Mouse (Mus musculus) R1 (cell line): ENCODE measurements at regions not wholly inside any gene's neighbourhood (a gene's known extent, or its start where the extent isn't known, plus 50 kb on each side); places are given as distances from the start of the nearest gene placed in this dataset.

Experiments
- DNase-seq: peaks from one replicate; pipeline ENCODE4 v3.0.0-alpha.2; 2018; ENCODE audit warnings: low read depth, low spot score

DNA sequence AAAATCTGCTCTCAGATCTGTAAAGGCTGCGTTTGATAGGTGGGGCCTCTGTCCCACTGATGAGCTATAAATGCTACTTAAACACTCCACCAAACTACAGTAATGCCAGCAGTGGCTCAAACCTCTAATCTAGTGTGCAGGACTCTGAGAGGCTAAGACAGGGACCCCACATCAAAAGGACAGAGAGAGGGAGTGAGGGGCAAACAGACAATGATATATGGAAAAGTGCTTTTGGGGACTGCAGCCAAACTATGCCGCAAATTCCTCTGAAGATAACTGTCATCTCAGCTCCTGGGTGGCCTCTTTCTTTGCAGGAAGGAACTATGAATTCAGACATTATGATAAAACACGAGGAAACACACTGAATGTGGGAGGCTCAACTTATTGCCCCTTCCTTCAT, 138.9 kb upstream of the Ddit4l start:
- DNase-seq, result no peak

DNA sequence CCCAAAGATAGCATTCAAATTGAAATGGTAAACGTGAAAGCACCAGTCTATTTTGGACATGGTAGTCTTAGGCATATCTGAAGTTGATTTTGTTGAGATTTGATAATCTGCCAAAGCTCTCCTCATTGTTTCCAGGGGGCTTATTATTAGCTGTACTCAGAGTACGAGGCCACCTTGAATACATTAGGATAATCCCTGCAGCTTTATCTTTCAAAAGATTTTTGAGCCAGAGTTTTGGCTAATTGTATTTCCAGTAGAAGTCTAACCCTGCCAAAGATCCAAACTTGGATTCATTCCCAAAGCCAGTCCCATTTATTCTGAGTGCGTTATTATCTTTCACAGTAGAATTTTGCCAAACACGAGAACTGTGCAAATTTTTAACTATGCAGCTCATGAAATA, 138.4 kb upstream of the Ddit4l start:
- no peak for DNase-seq

DNA sequence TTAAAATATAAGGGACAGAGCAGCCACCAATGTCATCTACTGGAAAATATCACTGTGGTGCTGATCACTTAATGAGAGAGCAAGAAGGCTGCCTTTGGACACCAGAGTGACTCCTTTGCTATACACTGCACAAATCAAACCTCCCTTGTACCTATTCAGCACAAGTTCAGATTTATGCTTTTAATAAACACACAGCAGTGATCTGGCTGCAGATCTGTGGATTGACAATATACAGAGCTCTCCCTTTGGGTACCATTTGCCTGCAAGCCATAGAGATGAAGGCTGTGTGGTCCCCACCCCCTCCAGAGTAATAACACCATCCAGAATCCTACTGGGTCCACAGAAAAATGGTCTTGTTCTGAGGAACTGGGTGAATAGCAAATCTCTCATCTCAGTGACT, 131.8 kb upstream of the Ddit4l start:
- no peak for DNase-seq

DNA sequence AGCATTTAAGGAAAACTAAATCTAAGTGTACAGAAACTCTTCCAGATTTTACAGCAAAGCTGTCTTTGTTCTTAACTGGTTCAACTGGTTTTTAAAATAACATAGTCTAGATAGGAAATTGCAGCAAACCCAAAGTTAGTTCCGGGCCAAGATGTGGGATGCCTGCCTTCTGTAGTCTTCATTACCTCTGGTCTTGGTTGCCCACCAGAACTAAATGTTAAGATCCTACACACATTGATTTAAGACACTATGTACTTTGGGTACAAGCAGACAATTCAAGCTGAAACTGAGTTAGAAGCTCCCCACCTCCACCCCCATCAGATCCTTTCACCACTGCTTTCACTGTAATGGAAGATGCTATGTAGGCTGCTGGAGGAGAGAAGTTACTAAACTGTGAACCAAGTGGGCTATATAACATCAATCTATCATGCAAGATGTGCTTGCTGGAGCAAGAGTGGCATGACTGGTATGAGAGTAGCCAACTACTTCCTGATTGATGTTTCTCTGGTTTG, 129.8 kb upstream of the Ddit4l start:
- DNase-seq, result no peak

DNA sequence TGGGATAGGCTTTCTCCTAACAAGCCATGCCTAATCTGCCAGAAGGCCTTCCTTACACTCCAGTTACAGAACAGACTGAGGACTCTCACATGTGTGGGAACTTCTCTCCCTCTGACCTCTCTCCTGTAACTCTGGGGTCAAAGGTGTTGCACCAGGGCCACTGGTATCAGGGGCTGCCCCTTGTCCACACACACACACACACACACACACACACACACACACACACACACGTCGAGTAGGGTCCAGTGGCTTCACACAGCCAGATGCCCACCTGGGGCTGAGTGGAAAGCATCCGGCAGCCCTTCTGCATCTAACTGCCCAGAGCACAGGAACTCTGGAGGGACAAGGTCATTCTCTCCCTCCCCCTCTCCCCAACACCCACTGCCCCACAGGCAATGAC, 123.1 kb upstream of the Ddit4l start:
- DNase-seq, result no peak

DNA sequence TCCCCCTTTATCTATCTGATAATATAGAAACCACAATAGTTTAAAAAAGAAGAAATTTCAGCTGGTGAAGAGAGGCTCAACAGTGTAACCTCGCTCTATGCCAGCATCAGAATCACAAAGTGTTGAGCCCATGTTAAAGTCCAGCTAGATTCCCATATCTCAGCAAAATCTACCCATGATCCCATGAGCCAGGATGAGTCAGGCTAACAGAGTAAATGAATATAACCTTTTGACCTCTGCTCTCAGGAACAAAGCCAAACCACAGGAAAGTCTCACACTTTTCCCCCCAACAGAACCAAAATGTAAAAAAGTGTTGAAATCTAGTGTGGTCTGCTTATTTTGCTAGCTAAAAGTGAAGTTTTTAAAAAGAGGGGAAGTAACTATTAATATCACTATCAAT, 110.1 kb upstream of the Ddit4l start:
- no peak for DNase-seq

DNA sequence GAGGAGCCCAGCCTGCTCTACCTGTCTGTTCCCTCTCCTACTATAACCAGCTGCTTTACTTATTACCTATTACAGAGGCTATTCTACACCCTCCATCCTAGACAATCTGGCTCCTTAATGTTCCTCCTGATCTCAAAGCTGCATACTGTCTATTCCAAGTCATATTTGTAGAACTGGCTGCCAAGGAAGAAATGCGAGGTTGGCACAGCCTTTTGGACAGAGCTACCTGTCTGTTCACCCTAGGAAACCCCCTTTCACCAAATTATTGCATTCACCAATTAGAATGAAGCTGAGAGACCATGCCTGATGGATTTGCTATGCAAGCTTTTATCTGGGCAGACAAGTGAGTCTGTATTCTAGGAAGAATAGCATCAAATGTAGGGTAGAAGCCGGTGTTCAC, 109.0 kb upstream of the Ddit4l start:
- DNase-seq, result no peak

DNA sequence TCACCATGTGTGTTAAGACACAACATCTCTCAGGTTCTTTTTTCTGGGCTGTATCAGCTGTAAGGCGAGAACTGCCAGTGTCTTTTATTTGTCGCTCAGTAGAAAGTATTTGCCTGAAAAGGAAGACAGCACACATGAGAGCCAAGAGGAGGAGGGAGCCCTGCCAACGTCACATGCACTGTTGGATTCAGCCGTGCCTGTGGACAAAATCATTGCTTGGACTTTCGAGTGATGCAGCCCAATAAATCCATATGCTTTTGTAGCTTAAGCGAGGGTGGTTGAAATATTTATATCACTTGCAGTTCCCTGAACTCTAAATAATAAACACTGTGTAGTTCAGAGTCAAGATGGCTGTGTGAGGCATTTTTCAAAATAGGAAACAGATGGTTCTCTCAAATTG, 108.4 kb upstream of the Ddit4l start:
- no peak for DNase-seq

DNA sequence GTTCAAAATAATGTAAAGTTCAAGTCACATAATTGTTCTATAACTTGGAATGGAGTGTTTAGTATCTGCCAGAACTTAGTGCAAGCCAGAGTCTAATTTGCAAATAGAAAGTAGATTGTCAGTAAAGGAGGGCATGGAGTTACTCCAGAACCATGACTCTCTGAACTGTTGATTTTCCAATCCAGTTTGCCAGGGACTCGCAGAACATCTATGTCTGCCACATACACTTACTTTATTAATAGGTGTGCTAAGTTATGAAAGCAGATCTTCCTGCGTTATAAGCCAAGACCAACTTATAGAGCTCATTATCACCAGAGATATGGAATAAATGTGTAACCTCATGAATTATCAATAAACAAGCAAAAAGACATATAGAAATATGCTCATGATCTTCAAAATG, 107.2 kb upstream of the Ddit4l start:
- no peak for DNase-seq

DNA sequence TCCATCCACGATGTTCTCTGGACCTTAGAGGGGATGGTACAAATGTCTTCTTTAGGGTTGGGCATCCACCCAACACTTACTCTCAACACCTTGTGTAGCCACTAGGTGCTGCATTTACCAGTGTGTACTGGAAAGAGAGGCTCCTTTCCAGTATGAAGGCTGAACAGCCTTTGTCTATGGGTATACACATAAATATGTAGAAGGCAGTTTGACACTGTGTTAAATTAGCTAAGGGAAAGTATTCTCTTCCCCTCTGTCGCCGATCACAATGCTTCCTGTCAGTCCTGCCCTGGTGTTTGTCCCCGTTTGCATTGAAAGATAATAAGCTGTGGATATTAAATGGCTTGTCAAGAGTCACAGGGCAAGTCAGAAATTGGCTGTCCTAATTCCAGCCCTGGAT, 104.0 kb upstream of the Ddit4l start:
- no peak for DNase-seq

DNA sequence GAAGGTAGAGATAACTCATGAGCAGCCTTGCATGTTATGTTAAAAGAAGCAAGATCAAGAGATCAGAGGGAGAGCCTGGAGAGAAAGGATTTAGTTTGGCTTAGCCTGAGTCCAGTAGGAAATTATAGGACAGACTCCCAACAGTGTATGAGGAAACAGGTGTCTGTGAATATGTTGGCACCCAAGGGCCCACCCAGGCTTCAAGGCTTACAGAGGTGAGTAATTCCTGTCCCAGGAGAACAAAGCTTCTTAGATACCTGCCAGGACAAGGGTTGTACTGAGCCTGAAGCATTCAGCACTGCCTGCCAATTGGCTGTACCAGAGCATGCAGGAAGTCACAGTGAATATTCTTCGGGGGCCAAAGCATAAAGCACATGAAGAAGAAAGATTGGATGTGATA, 101.2 kb upstream of the Ddit4l start:
- DNase-seq, result no peak

DNA sequence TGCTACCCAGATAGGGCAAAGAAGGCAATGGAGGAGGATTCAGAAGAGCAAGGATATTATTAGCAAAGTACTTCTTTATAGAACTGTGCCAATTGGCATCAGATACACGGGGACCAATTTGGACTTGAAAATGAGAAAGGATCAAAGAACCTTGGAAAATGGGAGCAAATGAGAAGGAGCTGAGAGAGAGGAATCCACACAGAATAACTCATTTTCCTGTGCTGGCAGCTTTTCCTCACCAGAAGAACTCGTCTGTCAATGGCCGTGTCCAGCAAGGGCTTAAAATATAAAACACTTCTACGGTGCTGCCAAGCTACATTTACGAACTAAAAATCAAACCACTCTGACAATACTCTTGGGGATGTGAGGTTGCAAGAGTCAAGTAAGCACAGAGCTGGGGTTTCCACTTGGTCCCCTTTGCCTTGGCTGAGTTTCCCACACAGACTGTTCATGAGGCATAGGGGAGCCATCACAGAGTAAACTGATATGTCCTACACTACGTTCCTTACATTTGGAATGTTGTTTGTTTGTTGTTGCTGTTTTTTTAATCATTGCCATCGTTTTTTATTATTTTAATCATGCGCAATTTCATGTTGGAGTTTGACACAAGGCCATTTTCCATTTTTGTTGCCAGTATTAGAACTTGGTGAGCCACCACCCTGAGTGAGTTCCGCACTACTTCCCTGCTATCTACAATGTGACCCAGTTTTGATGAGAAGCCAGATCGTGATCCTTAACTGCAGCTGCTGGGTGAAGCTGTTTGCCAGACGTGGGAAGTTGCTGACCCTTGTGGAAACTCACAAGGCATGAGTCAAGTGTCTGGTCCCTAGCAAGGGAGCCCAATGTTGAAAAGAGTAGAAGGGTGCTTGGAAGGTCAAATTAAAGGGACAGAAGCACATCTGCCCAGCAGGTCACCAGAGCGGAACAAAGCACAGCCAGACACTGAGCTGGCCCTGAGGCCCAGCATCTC, 95.5 kb upstream of the Ddit4l start:
- DNase-seq, result no peak

DNA sequence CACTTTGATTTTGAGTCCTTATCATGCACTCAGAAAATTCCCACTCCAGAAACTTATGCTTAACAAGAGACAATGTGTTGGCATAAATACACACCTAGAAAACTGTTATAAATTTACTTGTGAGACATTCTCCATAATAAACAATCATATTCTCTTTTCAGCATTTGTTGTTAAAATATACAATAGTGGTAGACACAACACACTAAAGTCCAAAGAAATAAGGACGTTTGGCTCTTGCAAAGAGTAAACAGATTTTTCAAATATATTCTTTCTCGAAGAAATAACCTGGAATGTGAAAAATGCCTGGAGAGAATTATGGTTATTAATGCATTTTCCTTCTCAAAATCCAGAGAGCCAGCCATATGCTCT, 91.8 kb upstream of the Ddit4l start:
- no peak for DNase-seq

DNA sequence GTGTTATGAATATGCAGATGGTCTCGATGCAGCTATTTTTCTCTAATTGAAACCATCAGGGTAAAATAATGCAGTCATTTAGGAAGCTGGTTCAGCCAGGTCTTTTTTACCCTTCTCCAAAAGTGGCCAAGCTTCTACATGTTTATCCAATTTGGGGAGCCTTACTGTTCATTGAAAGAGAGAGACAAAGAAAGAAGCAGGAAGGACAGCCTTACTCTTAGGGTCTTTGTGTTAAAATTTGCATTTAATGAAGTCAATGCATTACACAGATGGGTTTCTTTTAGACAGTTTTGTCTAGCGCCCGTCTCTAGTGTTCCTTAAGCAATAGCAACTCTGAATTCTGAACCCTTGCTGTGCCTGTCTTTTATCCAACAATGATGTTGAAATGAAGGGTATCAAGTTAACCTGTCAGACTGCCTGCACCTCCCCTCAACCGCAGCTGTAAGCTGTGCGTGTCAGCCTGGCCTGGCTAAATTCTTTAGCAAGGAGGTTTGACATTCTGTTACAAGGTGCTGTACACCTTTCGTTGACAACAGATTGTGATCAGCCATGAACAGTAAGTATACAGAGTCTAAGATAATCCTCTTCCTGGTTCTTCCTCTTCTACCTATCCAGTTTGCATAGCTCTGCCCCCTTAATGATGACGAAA, 91.3 kb upstream of the Ddit4l start:
- peak; percentile 55 for DNase-seq

DNA sequence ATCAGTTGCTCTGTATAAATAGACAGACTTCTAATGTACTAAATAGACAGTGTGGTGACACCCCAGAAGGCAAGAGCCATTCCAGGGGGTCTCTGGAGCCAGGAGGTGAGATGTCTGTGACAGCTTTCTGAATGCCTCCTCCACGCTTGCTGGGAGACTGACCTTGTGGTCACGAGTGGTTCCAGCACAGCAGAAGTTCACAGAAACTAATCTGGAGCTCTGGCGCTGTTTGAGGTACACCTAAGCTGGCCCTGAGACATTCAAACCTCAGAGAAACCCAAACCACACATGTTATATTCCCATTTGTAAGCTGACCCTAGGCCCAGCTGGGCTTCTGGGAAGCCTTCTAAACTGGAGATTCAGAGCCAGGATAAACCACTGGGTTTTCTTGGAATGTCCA, 79.7 kb upstream of the Ddit4l start:
- no peak for DNase-seq

DNA sequence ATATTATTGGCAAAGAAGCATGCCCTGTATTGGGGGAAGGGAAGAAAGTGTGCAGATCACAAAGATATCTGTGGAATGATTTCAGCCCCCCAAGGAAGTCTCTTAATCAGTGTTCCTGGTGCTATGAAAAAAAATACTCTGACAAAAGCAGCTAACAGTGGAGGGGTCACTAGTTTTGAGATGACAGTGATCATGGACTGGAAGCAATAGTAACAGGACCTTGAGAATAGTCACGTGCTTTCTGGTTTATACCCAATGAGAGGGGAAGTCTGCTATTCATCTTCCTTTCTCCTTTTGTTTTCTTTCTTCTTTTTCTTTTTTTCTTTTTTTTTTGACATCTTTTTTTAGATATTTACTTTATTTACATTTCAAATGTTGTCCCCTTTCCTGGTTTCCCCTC, 79.1 kb upstream of the Ddit4l start:
- DNase-seq, result no peak

DNA sequence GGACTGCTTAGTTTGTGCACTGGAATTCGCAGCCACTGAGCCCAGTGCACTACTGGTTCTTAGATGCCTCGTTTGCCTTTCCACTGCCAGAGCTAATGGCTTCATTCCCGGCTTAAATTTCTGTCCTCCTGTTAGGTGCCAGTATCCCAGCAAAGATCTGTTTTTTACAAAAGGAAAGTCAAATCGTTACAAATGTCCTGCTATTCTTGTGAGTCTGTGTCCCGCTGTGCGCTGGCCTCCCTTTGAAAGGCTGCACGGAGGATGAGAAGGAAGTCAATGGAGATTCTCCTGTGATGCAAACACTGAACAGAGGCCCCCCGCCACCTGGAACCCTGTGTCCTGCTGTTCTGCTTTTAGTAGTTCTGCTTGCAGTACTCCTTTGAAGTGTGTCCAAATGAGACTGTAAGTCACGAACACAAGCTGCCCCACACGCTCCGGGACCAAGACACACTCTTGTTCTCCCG, 74.0 kb upstream of the Ddit4l start:
- DNase-seq, result peak; percentile 92

DNA sequence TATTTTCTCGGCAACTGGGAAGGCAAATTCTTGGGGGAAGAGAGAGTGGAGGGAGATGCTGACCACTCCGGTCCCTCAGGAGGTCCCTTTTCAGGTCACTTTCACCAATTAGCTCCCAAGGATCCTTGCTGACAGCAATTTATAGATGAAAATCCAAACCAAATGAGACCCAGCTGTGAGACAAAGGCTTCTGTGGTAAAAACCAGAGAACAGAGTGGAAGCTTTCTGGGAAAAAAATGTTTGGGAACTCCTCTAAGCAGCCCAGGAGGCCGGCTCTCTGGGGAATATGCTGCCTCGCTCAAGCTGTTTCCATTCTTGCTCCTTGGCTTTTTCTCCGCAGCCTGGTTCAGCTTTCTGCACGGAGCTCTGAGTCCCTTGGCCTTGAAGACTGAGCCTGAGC, 73.5 kb upstream of the Ddit4l start:
- DNase-seq, result peak; percentile 11

DNA sequence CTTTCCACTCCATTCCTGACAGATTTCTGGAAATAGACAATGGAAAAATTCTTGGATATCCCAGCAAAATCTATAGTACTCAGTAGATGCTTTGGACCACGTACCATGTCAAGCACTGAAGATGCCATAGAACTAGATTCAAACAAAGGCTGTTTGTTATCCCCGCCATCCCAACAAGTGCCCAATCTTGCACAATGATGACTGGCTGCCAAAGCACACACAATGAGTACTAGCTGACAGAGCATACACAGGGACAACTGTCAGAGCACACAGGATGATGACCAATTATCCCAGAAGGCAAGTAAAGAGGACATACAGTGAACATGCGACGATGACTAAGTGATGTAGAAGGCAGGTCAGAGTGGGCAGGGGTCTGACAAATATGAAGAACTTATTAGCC, 70.7 kb upstream of the Ddit4l start:
- DNase-seq, result no peak

DNA sequence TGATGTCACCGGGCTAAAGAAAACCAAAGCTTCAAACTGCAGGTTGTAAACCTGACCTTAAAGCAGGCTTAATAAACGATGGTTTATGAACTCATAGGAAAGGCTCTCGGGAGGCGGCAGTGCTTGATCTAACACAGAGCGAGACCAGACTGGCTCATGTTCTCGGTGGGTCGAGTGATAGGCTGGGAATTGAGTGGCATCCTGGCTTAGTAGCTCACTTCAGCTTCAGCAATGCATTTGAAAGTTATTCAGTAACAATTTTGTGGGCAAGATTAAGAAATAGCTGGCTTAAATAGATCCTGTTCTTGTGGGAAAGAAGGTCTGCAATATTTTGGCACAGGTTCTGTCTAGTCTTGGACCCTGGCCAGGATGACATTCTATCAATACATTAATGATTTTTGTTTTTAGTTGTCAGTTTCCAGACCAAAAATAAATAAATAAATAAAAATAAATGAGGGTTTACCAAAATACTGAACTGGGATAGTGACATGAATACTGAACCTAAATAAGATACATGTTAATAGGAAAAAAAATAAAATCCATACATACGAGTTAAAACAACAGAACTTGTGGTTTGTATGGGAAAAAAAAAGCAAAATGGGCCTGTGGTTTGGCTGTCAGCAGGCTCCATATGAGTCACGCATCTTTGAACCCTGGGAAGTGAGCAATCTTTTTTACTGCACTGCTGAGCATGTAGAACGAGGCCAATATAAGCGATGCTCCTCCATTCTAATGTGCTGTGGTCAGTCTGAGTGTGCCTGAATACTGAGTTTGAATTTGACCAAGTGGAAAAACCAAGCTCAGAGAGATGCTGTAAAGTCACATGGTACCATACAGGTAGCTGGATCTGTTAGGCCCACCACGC, 68.7 kb upstream of the Ddit4l start:
- no peak for DNase-seq

DNA sequence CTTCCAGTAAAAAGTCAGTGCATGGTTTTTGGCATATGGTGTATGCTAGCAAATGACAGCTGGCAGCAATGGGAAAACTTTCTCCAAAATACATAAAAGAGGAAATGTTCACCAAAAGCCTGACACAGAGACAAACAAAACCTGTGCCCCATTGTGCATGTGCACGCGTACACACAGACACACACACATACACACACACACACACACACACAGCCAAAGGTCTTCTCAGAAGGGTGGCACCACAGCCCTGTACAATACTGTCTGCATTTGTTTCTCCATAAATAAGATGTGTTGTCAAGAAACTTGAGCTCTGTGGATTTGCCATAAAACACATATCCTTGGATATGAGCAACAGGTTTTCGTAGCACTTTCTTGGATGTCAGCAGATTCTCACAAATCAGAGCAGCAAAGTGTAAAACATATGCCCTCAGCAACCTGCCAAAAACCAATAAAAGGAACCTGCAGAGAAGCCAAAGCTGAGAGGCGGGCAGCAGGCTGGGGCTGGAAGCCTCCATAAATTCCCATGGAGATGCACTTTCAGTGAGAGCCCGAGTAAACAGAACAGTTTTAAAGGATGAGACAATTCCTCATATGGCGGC, 60.5 kb upstream of the Ddit4l start:
- no peak for DNase-seq

DNA sequence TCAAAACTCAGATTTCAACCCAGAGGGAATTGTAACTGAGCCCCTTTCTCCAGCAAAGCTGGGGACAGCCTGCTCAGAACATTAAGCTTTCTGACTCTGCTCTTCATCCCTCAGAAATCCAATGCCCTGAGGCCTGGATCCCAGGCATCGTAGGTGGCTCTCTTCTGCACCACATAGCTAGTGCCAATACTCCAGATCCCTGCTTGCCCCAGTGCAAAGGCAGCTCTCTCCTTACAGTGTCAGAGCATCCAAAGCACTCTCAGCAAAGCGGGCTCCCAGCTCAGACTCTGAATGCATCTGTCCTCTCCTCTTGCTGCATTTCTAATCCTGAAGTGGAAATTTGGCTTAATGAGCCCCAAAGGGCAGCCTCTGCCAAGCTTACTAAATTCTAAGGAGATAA, 59.4 kb upstream of the Ddit4l start:
- DNase-seq, result no peak
